Mouse (Mus musculus) embryonic stem cell, embryonic (primary cell): ENCODE results near the gene Ankk1.

Source experiments
- CTCF ChIA-PET, 4 experiments: fragments of 300-600 bp in 2 of 4; fragments of 350-600 bp in 2 of 4; sonication (Branson Sonifier 250); formaldehyde crosslinking; loops; one replicate each; lab custom pipeline; 2022; ENCODE audit warnings: inconsistent platforms in 2 of 4; lab: Charles Lee
- POLR2A ChIA-PET, 4 experiments: fragments of 300-600 bp in 2 of 4; fragments of 350-600 bp in 2 of 4; sonication (Branson Sonifier 250); formaldehyde crosslinking; loops; one replicate each; lab custom pipeline; 2022; ENCODE audit warnings: antibody characterized with exemption in 4 of 4, inconsistent platforms in 1 of 4; lab: Charles Lee

Gene Ankk1

DNA sequence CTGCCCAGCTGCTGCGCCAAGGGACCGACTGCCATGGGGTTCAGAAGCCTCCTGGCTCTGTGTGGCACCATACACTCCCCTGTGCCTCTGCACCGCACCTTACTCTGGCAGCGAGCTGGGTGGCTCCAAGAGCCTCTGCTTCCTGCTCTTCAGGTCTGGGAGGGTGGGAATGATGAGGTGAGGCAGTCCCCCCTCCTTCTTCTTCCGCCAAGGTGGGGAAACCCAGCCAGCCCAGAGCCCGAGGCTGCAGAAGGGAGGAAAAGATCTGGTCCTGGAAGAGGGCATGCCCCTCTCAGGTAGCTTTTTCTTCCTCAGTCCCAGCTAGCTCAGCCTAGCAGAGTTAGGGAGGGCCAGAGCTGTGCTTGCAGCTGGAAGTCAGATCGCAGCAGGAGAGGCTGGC is at the start of gene Ankk1:
Gene Ankk1 (minus strand): TSS at position 101 of the 400 bp plus-strand sequence.
- CTCF ChIA-PET, result interaction anchor here in 1 of 4 experiments (0.6 kb wide), 1 partner anchor 1325 kb away, joined by 3 read pairs; no protein-coding TSS in a partner anchor
- POLR2A ChIA-PET, result interaction anchor here in 3 of 4 experiments (0.9 to 1.5 kb wide), 3 partner anchors 9 to 61 kb away, joined by 3 to 4 read pairs (median 3); no protein-coding TSS in a partner anchor

DNA sequence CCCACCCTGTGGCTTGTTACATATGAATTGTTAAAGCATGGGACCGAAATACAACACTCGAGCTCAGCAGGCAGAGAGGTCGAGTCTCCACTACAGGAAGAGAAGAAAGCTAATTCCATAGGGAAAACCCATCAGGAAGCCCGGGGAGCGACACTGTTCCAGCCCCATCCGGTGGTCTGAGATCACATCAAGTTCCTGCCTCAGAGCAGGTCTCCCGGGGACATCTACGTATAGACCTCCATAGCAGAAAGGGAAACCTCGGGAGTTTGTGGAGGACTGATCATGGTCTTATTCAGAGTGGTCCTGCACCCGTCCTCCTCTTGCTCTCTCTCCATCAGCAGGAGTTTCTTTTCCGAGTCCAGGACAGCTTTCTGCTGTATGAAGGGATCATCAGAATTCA is 45.3 kb upstream of the Ankk1 start:
- ChIA-PET POLR2A (interaction anchor here in 1 of 4 experiments (0.6 to 1.6 kb wide), 2 partner anchors 14 to 412 kb away, joined by 3 read pairs; partner anchors contain the start of gene Ttc12), CTCF (interaction anchor here in 2 of 4 experiments (1.1 to 1.7 kb wide), 2 partner anchors 16 to 391 kb away, joined by 3 to 4 read pairs; partner anchors contain the start of gene Tmprss5 (in 1 of the 2))

DNA sequence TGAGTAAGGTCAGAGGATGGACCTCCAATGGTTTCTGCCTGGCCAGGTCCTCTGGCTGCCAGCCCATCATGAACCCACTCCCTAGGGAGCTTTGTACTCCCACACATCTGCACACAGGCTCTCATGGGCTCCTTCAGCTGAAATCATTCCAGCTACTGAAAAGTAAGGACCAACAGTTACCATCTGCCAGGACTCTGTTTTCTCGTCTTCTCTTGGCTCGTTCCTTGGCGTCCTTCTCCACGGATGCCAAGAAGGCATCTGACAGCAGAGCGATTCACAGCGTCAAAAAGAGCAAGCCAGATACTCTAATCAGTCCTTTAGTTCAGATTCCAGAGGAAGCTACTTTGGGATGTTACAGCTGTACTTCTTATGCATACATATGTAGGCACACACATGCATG is 44.1 kb upstream of the Ankk1 start:
- CTCF ChIA-PET, result no interaction called here
- POLR2A ChIA-PET, result interaction anchor here in 1 of 4 experiments (1.0 to 1.6 kb wide), 2 partner anchors 12 to 15 kb away, joined by 3 read pairs; partner anchors contain the start of gene Ttc12

DNA sequence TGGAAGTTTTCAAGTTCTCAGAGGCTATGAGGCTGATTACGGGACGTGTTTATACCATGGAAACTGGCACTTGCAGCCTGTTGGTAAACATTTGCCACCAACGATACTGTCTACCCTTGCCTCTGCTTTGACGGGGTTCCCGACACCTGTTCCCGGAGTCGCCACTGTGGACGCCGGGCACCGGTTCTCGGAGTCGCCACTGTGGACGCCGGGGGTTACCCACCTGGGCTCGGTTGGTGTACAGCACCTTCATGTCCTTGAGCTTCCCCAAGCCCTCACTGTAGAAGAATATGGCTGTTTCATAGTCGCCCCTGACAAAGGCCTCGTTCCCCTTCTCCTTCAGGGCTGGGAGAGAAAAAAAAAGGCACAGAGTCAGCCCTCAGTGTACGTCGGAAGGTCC is 43.2 kb upstream of the Ankk1 start:
- POLR2A ChIA-PET, result interaction anchor here in 1 of 4 experiments (0.6 to 1.1 kb wide), 3 partner anchors 13 to 16 kb away, joined by 3 to 4 read pairs (median 3); partner anchors contain the start of gene Ttc12
- CTCF ChIA-PET, result no interaction called here

DNA sequence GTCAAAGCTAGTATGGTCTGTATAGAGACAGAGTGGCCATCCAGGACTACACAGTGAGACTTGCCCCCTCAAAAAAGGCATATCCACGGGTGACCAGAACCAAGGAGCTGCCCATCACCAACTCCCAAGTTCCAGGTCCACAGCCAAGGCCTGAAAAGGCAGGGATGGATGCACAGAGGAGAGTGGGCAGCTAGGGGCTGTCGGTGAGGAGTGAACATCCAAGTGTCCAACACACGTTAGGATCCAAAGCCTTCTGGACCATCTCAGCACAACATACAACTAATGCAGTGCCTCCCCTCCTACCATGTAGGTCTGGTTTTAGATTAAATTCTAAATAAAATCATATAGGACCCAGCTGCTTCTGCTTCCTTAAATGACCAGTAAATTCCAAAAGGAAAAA is 29.3 kb upstream of the Ankk1 start:
- ChIA-PET CTCF (no interaction called here), POLR2A (interaction anchor here in 1 of 4 experiments (0.9 kb wide), 1 partner anchor 27 kb away, joined by 3 read pairs; no protein-coding TSS in a partner anchor)

DNA sequence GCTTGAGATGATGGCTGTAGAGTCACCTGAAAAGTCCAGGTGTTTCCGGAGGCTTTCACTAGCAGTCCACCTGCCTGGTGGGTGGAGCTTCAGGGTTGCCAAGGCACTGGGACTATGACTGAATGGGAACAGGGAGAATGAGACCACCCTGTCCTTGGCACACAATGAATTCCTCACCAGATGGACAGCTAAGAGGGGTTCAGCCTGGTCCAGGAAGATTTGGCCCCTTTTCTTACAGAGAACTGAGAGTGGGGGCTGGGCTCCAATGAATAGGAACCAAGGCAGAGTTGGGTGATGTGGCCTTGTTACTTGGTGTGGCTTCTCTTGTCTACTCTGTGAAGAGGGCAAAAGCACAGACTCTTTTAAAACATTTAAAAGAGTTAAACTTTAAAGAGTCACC is 25.6 kb upstream of the Ankk1 start:
- ChIA-PET CTCF (interaction anchor here in 2 of 4 experiments (1.0 to 2.7 kb wide), 2 partner anchors 13 to 33 kb away, joined by 3 to 8 read pairs; partner anchors contain the start of gene Ttc12 (in 1 of the 2)), POLR2A (interaction anchor here in 1 of 4 experiments (2.1 kb wide), 1 partner anchor 10 kb away, joined by 11 read pairs; no protein-coding TSS in a partner anchor)

DNA sequence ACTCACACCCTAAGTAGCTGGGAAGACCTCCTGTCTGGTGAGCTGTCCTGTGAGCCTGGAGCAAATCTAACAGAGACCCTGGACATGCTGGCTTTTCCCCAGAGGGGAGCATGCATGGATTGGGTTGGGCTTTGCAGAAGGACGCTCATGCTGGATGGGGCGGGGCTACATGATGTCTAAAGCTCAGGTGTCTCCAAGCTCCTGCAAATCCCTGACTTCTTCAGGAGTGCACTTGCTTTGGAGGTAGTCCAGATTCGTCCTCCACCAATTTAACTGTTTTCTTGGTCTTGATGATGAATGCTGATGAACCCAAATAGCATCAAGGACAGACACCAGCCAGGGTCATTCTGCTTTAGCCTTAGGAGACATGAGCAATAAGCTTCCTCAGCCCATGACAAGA is 23.7 kb upstream of the Ankk1 start:
- ChIA-PET POLR2A (interaction anchor here in 1 of 4 experiments (2.1 kb wide), 1 partner anchor 8 kb away, joined by 11 read pairs; no protein-coding TSS in a partner anchor), CTCF (interaction anchor here in 1 of 4 experiments (0.5 to 0.6 kb wide), 2 partner anchors 370 to 999 kb away, joined by 3 to 4 read pairs; no protein-coding TSS in a partner anchor)

DNA sequence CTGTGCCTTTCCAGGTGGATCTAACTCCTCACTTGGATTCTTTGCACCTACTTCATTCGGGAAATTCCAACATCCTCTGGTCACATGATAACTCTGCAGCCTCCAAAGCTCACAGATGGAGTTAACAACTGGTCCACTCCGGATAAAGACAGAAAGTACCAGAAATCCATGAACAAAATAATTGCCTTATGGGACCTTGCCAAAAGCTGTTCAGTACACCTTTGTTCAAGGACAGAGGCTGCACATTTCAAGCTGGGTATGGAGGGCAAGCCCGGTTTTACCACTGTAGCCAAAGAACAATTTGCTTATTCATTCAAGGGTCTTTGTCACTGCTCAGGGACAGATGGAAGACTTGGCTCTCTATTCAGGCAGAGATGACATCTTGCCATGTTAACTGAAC is 15.8 kb upstream of the Ankk1 start:
- ChIA-PET CTCF (interaction anchor here in 1 of 4 experiments (0.6 to 0.8 kb wide), 2 partner anchors 13 to 481 kb away, joined by 3 read pairs; no protein-coding TSS in a partner anchor), POLR2A (interaction anchor here in 1 of 4 experiments (2.4 kb wide), 1 partner anchor 9 kb away, joined by 11 read pairs; no protein-coding TSS in a partner anchor)

DNA sequence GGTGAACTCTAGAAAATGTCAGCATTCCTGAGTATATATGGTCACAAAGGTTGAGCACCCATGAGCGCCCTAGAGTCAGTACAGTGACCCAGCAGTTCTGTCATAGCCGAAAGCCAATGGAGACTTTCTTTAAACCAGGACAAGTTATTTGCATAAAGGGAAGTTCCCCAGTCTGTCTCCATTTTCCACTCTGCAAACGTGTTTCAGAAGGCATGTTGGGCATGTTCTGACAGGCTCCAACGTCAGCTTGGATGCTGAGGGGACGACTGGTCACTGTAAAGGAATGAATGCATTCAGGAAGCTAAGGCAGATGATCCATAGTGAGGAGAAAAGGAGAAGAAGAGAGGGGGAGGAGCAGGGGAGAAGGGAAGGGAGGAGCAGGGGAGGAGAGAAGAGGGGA is 657 bp upstream of the Ankk1 start:
- CTCF ChIA-PET, result no interaction called here
- POLR2A ChIA-PET, result interaction anchor here in 1 of 4 experiments (0.9 kb wide), 1 partner anchor 61 kb away, joined by 4 read pairs; no protein-coding TSS in a partner anchor

DNA sequence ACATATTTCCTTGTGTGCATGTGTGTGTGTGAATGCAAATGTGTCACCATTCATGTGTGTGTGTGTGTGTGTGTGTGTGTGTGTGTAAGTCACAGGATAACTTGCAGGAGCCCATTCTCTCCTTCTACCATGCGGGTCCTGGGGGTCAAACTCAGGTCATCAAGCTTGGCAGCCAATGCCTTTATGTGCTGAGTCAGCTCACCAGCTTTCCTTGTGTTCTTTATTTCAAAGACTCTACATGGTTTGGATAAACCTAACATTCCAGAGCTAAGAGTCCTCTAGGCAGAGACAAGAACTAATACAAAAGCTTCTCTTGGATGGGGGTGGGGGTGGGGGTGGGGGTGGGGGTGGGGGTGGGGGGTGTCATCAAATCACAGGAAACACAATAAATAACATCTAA is 1.2 kb downstream of the Ankk1 start:
- CTCF ChIA-PET, result no interaction called here
- POLR2A ChIA-PET, result interaction anchor here in 2 of 4 experiments (0.6 to 1.5 kb wide), 2 partner anchors 59 to 202 kb away, joined by 3 read pairs; no protein-coding TSS in a partner anchor

DNA sequence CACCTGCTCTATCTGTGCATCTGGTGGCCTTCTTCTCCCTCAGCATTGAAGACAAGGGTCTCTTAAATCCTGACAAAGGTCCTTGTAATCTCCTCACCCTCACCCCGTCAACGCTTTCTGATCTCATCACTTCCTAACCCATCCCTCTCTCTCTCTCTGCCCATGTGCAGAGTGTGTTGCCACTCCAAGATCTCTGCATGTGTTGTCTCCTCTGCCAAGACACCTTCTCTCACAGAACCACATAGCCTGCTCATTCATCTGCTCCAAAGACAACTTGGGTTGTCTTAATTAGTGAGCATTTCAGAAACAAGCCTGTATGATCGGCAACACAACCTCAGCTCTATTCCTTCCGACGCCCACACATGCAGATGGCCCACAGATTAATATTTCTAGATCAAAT is 3.0 kb downstream of the Ankk1 start:
- ChIA-PET CTCF (no interaction called here), POLR2A (no interaction called here)

DNA sequence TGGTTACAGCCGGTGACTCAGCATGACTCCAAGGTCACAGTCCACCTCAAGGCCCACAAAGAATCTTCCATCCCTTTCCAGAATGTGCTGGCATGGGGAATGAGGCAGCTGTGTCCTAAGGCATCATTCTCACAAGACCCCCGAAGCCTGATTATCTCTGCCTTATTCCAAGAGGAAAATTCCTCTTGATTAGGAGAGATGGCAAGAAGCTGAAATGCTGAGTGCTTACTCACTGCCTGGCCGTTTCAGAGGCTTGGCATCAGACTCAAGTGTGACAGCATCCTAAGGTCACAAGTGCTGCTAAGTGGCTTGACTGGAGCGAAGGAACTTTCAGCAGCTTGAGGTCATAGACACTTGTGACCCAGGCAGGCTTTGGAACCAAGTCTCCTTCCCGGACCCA is 16.2 kb downstream of the Ankk1 start:
- POLR2A ChIA-PET, result interaction anchor here in 1 of 4 experiments (0.9 kb wide), 1 partner anchor 65 kb away, joined by 3 read pairs; no protein-coding TSS in a partner anchor
- CTCF ChIA-PET, result no interaction called here

DNA sequence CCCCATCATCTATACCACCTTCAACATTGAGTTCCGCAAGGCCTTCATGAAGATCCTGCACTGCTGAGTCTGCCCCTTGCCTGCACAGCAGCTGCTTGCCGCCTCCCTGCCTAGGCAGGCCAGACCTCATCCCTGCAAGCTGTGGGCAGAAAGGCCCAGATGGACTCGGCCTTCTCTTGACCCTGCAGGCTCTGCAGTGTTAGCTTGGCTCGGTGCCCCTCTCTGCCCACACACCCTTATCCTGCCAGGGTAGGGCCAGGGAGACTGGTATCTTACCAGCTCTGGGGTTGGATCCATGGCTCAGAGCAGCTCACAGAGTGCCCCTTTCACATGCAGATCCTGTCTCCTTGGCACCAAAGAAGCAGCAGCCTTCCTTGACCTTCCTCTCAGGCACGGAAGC is 19.8 kb downstream of the Ankk1 start:
- POLR2A ChIA-PET, result no interaction called here
- CTCF ChIA-PET, result no interaction called here

DNA sequence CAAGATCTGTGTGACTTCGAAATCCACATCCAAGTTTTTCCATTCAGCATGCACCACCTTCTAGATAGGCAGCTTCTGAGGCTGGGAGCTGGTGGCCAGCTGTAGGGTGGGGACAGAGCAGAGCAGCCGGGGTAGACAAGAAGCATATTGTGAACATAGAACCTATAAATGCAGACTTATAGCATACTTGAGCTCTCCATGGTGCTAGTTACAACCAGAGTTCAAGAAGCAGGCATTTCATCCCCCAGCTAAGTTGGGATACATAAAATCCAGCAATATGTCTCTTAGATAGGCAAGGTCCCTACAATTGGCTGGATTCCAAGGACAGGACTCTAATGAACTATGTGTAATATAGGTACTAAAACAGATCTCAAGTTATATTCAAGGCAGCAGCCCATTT is 23.1 kb downstream of the Ankk1 start:
- POLR2A ChIA-PET, result interaction anchor here in 2 of 4 experiments (0.7 to 1.2 kb wide), 3 partner anchors 11 to 1306 kb away, joined by 3 read pairs; no protein-coding TSS in a partner anchor
- CTCF ChIA-PET, result no interaction called here

DNA sequence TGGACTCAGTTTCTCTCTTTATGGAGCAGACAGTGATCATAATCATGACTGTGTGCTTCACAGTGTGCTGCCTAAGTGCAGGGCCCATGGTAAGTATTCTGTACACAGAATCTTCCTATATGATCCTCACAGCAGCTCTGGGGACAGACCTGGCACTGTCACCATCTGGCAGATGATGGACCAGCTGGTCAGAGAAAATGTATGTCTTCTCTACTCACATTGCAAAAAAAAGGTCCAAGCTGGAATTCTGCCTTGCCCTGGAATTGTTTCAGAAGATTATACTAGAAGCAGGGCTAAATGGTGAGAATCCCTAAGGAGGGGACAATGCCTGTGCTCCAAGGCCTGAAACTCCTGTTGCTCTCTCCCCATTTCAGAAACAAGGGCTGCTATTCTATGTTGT is 30.8 kb downstream of the Ankk1 start:
- CTCF ChIA-PET, result no interaction called here
- POLR2A ChIA-PET, result no interaction called here

DNA sequence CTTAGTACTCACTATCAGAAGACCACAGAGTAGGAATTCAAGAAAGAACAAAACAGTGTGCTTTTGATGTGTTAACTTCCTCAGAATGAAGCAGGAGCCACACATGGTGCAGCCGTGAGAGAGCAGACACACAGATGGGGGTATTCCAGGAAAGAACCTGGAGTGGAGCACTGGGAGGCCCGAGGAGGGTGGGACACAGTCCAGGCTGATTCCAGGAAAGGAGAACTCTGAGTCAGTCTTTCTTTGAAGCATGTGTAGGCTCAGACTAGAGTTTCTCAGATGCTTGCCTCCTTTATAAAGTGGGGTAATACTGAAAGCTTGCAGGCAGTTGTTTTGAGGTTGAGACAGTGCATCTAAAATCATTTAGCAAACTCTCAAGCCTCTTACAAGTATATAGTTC is 34.6 kb downstream of the Ankk1 start:
- POLR2A ChIA-PET, result interaction anchor here in 1 of 4 experiments (1.0 kb wide), 1 partner anchor 11 kb away, joined by 3 read pairs; no protein-coding TSS in a partner anchor
- CTCF ChIA-PET, result no interaction called here

DNA sequence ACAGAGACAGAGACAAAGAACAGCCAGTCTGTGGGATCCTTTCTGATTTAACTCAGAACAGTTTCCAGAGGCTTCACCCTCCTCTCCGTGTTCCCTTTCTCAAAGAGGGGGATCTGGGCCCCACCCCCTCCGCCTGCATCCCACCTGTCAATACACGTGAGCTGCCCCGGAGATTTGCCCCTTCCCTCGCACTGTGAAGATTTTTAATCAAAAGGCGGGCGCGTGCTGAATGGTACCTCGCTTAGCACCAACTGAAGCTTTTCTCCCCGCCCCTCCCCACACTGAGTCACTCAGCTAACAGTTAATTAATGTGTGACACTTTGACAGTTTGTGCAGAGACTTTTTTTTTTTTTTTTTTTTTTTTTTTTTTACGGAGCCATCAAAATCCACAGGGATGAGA is 40.7 kb downstream of the Ankk1 start:
- ChIA-PET CTCF (interaction anchor here in 2 of 4 experiments (0.7 to 1.1 kb wide), 2 partner anchors 103 to 1034 kb away, joined by 3 to 5 read pairs; no protein-coding TSS in a partner anchor), POLR2A (interaction anchor here (0.6 to 4.3 kb wide), 20 partner anchors 10 to 862 kb away, joined by 3 to 57 read pairs (median 5); partner anchors contain the start of genes Drd2 (in 2 of the 4) and Ttc12 (in 2 of the 4))

DNA sequence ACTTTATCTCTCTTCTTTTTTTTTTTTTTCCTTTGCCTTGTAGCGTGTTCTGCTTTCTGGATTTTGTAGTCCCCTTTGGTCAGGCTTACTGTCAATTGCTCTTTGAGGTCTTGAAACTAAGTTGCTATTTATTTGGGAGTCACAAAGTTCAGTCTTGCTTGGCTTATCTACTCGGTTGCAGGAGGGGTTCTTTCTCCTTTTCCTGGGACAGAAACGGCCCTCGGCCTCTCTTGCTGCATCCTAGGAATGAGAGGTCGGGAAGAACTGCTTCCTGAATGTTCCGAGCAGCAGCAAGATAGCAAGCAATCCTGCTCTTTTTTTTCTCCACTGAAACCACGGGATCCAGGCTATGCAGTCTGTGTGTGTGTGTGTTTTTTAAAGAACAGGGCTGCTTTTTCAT is 41.5 kb downstream of the Ankk1 start:
- ChIA-PET POLR2A (interaction anchor here in 3 of 4 experiments (0.6 to 4.3 kb wide), 18 partner anchors 9 to 739 kb away, joined by 3 to 57 read pairs (median 4); partner anchors contain the start of genes Ttc12 (in 3 of the 3) and Drd2 (in 1 of the 3)), CTCF (interaction anchor here in 3 of 4 experiments (0.6 to 0.7 kb wide), 3 partner anchors 25 to 258 kb away, joined by 3 to 4 read pairs (median 3); no protein-coding TSS in a partner anchor)

DNA sequence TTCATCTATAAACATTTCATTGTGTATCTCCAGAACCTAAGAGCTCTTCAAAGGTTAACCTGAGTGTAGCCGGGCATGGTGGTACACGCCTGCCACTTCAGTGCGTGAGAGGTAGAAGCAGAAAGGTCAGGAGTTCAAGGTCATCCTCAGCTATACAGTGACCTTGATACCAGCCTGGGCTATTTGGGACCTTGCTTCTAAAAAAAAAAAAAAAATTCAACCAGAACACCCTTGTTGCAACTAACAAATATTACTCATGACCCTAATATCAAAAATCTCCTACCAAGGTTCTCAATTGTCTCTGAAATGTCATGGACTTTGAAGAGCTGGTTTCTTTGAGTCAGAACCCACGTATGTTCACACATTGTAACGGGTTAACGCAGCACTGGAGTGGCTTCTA is 42.0 kb downstream of the Ankk1 start:
- CTCF ChIA-PET, result interaction anchor here in 1 of 4 experiments (0.7 kb wide), 1 partner anchor 24 kb away, joined by 3 read pairs; no protein-coding TSS in a partner anchor

More for the DNA sequence above, 42.0 kb downstream of the Ankk1 start:
- POLR2A ChIA-PET, result interaction anchor here in 3 of 4 experiments (0.6 to 4.3 kb wide), 17 partner anchors 9 to 740 kb away, joined by 3 to 57 read pairs (median 4); partner anchors contain the start of genes Ttc12 (in 3 of the 3) and Drd2 (in 1 of the 3)
